Comparison of ENCODE assay signal across 31 mouse cellular contexts in the genomic region with DNA sequence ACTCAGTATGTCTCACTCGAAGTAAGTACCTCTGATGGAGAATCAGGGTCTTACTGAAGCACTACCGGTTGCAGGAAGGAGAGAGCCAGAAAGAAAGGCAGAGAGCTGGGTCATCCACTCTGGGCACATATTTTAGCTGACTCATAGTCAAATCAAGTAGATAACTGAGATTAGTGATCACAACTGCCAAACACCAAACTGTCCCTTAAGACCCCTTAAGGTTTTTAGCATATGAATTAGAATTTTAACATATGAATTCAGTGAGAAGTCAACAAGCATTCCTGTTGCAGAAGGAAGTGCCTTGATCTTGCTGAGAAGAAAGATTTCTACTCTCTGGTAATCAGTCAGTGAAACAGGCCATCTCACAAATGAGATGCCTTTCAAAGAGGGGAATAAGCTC.
"Had no signal": no experiment of that assay in that cellular context is flagged by ENCODE, and none has a peak within 500 bp of the region (broad histone marks: within the 10 kb centered on the region; RNA-seq: fewer than 3 reads in every experiment).

No protein-coding gene starts in this region.

- H3K9ac ChIP-seq: limb, embryonic 12.5 days; limb, embryonic 13.5 days; limb, embryonic 15.5 days; liver, embryonic 12.5 days; liver, embryonic 13.5 days; liver, embryonic 14.5 days; liver, embryonic 15.5 days; liver, postnatal 0 days; lung, embryonic 14.5 days; lung, embryonic 15.5 days; midbrain, embryonic 12.5 days; midbrain, embryonic 13.5 days; midbrain, embryonic 15.5 days; neural tube, embryonic 12.5 days; neural tube, embryonic 13.5 days had no signal

- H3K4me1 ChIP-seq: limb, embryonic 10.5 days; limb, embryonic 12.5 days; limb, embryonic 13.5 days; limb, embryonic 15.5 days; liver, embryonic 12.5 days; liver, embryonic 13.5 days; liver, embryonic 15.5 days; lung, embryonic 15.5 days; megakaryocyte, embryonic 14.5 days; midbrain, embryonic 10.5 days; midbrain, embryonic 12.5 days; midbrain, embryonic 13.5 days; midbrain, embryonic 15.5 days; neural tube, embryonic 12.5 days; neural tube, embryonic 13.5 days had no signal

- DNase-seq: left cerebral cortex, postnatal 4 days; liver; liver, embryonic 13.5 days; liver, postnatal 0 days; lung, adult 18-20 months; lung, adult 2 months; lung, embryonic 14.5 days; lung, postnatal 10 days; lung, postnatal 14 days; lung, postnatal 36 days; lung, postnatal 4 days; midbrain, embryonic 14.5 days had no signal

- H3K4me3 ChIP-seq: limb, embryonic 10.5 days; limb, embryonic 12.5 days; limb, embryonic 13.5 days; limb, embryonic 15.5 days; liver, embryonic 12.5 days; liver, embryonic 13.5 days; liver, embryonic 15.5 days; lung, embryonic 15.5 days; megakaryocyte, embryonic 14.5 days; midbrain, embryonic 10.5 days; midbrain, embryonic 12.5 days; midbrain, embryonic 13.5 days; midbrain, embryonic 15.5 days; myocyte; neural tube, embryonic 12.5 days; neural tube, embryonic 13.5 days had no signal

- H3K9me3 ChIP-seq: limb, embryonic 10.5 days; limb, embryonic 12.5 days; limb, embryonic 13.5 days; limb, embryonic 15.5 days; liver, embryonic 12.5 days; liver, embryonic 13.5 days; liver, embryonic 15.5 days; lung, embryonic 15.5 days; midbrain, embryonic 10.5 days; midbrain, embryonic 12.5 days; midbrain, embryonic 13.5 days; midbrain, embryonic 15.5 days; neural tube, embryonic 12.5 days; neural tube, embryonic 13.5 days had no signal

- ATAC-seq: liver, embryonic 12.5 days; liver, postnatal 0 days; lung, postnatal 0 days; midbrain, embryonic 13.5 days; midbrain, embryonic 15.5 days; midbrain, embryonic 16.5 days had no signal

- H3K27ac ChIP-seq: limb, embryonic 10.5 days; limb, embryonic 12.5 days; limb, embryonic 13.5 days; limb, embryonic 15.5 days; liver, embryonic 12.5 days; liver, embryonic 13.5 days; liver, embryonic 14.5 days; liver, embryonic 15.5 days; lung, embryonic 15.5 days; macrophage; midbrain, embryonic 10.5 days; midbrain, embryonic 12.5 days; midbrain, embryonic 13.5 days; midbrain, embryonic 15.5 days; neural tube, embryonic 12.5 days; neural tube, embryonic 13.5 days had no signal

- H3K36me3 ChIP-seq: limb, embryonic 10.5 days; limb, embryonic 12.5 days; limb, embryonic 13.5 days; limb, embryonic 15.5 days; liver, embryonic 12.5 days; liver, embryonic 13.5 days; liver, embryonic 15.5 days; lung, embryonic 15.5 days; midbrain, embryonic 10.5 days; midbrain, embryonic 12.5 days; midbrain, embryonic 13.5 days; midbrain, embryonic 15.5 days; neural tube, embryonic 12.5 days; neural tube, embryonic 13.5 days had no signal
